Comparison of ENCODE assay signal across 12 mouse cellular contexts in genomic region chr12:100128522-100128921, GRCm38 (mm10). TPM values are rescaled to one million over a fixed set of nuclear protein-coding genes. Genes with fewer than 3 reads are reported as not detected.
DNase-seq lines count a peak whose midpoint lies in the region; ATAC-seq and TF ChIP-seq lines count a peak whose summit lies in the region.
"Had no signal": no experiment of that assay in that cellular context is flagged by ENCODE, and none has a peak within 500 bp of the region (broad histone marks: within the 10 kb centered on the region; RNA-seq: fewer than 3 reads in every experiment).

No protein-coding gene starts in this region.

- peaks cover 31% of the 10 kb centered on the region for H3K4me1 ChIP-seq in heart, embryonic 12.5 days (replicated peaks)
- H3K4me1 ChIP-seq in embryonic facial prominence, embryonic 13.5 days, result no peaks in the 10 kb centered on the region
- H3K4me1 ChIP-seq in limb, embryonic 11.5 days (ENCODE audit: control insufficient read depth, insufficient read depth, low read length), result 0 out of 2 replicates have a peak, but pooled peaks cover 2% of the 10 kb centered on the region
- H3K4me1 ChIP-seq in midbrain, postnatal 0 days (ENCODE audit: insufficient read depth, low read length), result no peaks in the 10 kb centered on the region
- H3K4me1 ChIP-seq: forebrain, embryonic 10.5 days had no signal

- H3K4me2 ChIP-seq in heart, embryonic 12.5 days, result no peak overlapping the region
- H3K4me2 ChIP-seq in embryonic facial prominence, embryonic 13.5 days, result no peak overlapping the region
- H3K4me2 ChIP-seq in limb, embryonic 11.5 days (ENCODE audit: low read depth, severe bottlenecking), result no peak overlapping the region
- no peak overlapping the region for H3K4me2 ChIP-seq in midbrain, postnatal 0 days (ENCODE audit: low read depth, low read length, poor library complexity, severe bottlenecking)
- H3K4me2 ChIP-seq: hindbrain, embryonic 14.5 days had no signal

- no peak for TF ChIP-seq CTCF in layer of hippocampus, adult 2 months (conservative IDR thresholded peaks at IDR 0.05)
- no peak for TF ChIP-seq CTCF in midbrain, postnatal 0 days (IDR thresholded peaks at IDR 0.05)

- H3K27ac ChIP-seq in heart, embryonic 12.5 days (ENCODE audit: poor library complexity, severe bottlenecking), result peak overlapping the region; percentile 67
- H3K27ac ChIP-seq in layer of hippocampus, adult 2 months, result peak overlapping the region; percentile 82
- H3K27ac ChIP-seq in embryonic facial prominence, embryonic 13.5 days, result no peak overlapping the region
- 0 out of 2 replicates have a peak overlapping the region, but pooled peaks have one; percentile 5 for H3K27ac ChIP-seq in limb, embryonic 11.5 days (replicated peaks; ENCODE audit: low read depth, low read length)
- no peak overlapping the region for H3K27ac ChIP-seq in midbrain, postnatal 0 days (ENCODE audit: low read depth, low read length)
- H3K27ac ChIP-seq: forebrain, embryonic 10.5 days; hindbrain, embryonic 14.5 days had no signal

- H3K36me3 ChIP-seq in heart, embryonic 12.5 days, result peaks cover 71% of the 10 kb centered on the region
- H3K36me3 ChIP-seq in embryonic facial prominence, embryonic 13.5 days, result peaks cover 96% of the 10 kb centered on the region
- peaks cover 25% of the 10 kb centered on the region for H3K36me3 ChIP-seq in limb, embryonic 11.5 days (ENCODE audit: control insufficient read depth, insufficient read depth, low read length)
- H3K36me3 ChIP-seq in midbrain, postnatal 0 days (ENCODE audit: insufficient read depth, low read length), result peaks cover 67% of the 10 kb centered on the region

- WGBS in heart, embryonic 12.5 days, result 52% methylated on average over 6 of the region's 6 CpGs
- WGBS in embryonic facial prominence, embryonic 13.5 days, result 75% methylated on average over 6 of the region's 6 CpGs
- WGBS in limb, embryonic 11.5 days, result 59% methylated on average over 6 of the region's 6 CpGs
- WGBS in midbrain, postnatal 0 days, result 85% methylated on average over 6 of the region's 6 CpGs

- intact Hi-C loops in heart, postnatal 36 days (cut with DNase I), result no loop called here

- H3K4me3 ChIP-seq in heart, embryonic 12.5 days, result no peak overlapping the region
- no peak overlapping the region for H3K4me3 ChIP-seq in layer of hippocampus, adult 2 months
- H3K4me3 ChIP-seq in embryonic facial prominence, embryonic 13.5 days, result no peak overlapping the region
- H3K4me3 ChIP-seq in limb, embryonic 11.5 days (ENCODE audit: low read depth, low read length), result no peak overlapping the region
- no peak overlapping the region for H3K4me3 ChIP-seq in midbrain, postnatal 0 days (ENCODE audit: low read depth, low read length)
- H3K4me3 ChIP-seq: forebrain, embryonic 10.5 days had no signal

- H3K27me3 ChIP-seq in heart, embryonic 12.5 days (replicated peaks), result no peaks in the 10 kb centered on the region
- no peaks in the 10 kb centered on the region for H3K27me3 ChIP-seq in embryonic facial prominence, embryonic 13.5 days
- no peaks in the 10 kb centered on the region for H3K27me3 ChIP-seq in limb, embryonic 11.5 days (ENCODE audit: control insufficient read depth, insufficient read depth, low read length)
- H3K27me3 ChIP-seq in midbrain, postnatal 0 days (ENCODE audit: insufficient read depth, low read length), result no peaks in the 10 kb centered on the region

- no peaks in the 10 kb centered on the region for H3K9me3 ChIP-seq in heart, embryonic 12.5 days (replicated peaks)
- H3K9me3 ChIP-seq in embryonic facial prominence, embryonic 13.5 days, result no peaks in the 10 kb centered on the region
- H3K9me3 ChIP-seq in limb, embryonic 11.5 days (ENCODE audit: control insufficient read depth, low read length), result no peaks in the 10 kb centered on the region
- no peaks in the 10 kb centered on the region for H3K9me3 ChIP-seq in midbrain, postnatal 0 days (ENCODE audit: low read length)
- H3K9me3 ChIP-seq: forebrain, embryonic 10.5 days had no signal

- no peak for ATAC-seq in heart, embryonic 12.5 days (ENCODE audit: insufficient number of reproducible peaks, low FRiP score)
- no peak for ATAC-seq in embryonic facial prominence, embryonic 13.5 days (ENCODE audit: insufficient number of reproducible peaks, insufficient read depth, low FRiP score, low TSS enrichment, low read depth)
- no peak for ATAC-seq in limb, embryonic 11.5 days (ENCODE audit: insufficient number of reproducible peaks, low FRiP score, low TSS enrichment, low read depth)
- no peak for ATAC-seq in midbrain, postnatal 0 days (ENCODE audit: low FRiP score)

- H3K9ac ChIP-seq in heart, embryonic 12.5 days, result no peak overlapping the region
- H3K9ac ChIP-seq in embryonic facial prominence, embryonic 13.5 days, result 0 out of 2 replicates have a peak overlapping the region, but pooled peaks have one; percentile 36
- H3K9ac ChIP-seq in limb, embryonic 11.5 days (ENCODE audit: low read length), result no peak overlapping the region
- H3K9ac ChIP-seq in midbrain, postnatal 0 days (replicated peaks; ENCODE audit: low read length, poor library complexity, severe bottlenecking), result no peak overlapping the region
- H3K9ac ChIP-seq: hindbrain, embryonic 14.5 days had no signal

- DNase-seq in heart, postnatal 36 days, result no peak
- no peak for DNase-seq in layer of hippocampus, adult 2 months (ENCODE audit: low spot score in 2 of 2)
- no peak for DNase-seq in layer of hippocampus, postnatal 36 days
- DNase-seq in limb, embryonic 11.5 days (ENCODE audit: low spot score), result no peak
- no peak for DNase-seq in adrenal gland, postnatal 4 days (ENCODE audit: low spot score in 2 of 2)
- no peak for DNase-seq in midbrain, postnatal 0 days (ENCODE audit: low spot score)
- DNase-seq: cerebellum, adult 9-10 months; right cerebral cortex, postnatal 14 days had no signal

RNA-seq across cellular contexts. Expression of gene Psmc1, which starts 18.6 kb away (rescaled TPM):
- 210 and 221 TPM in 2 replicates for polyA plus RNA-seq in heart, embryonic 12.5 days (2016; fragmentation: Nextera tagmentation; extraction: Ambion mirVana)
- 100 to 1,000 TPM; 129 to 147 TPM for total RNA-seq in heart, postnatal 36 days (2021)
- 100 to 1,000 TPM; 185 to 207 TPM for total RNA-seq in layer of hippocampus, adult 2 months (2021)
- 100 to 1,000 TPM; 183 to 198 TPM for total RNA-seq in layer of hippocampus, postnatal 36 days (2021)
- polyA plus RNA-seq in embryonic facial prominence, embryonic 13.5 days (2015; fragmentation: Nextera tagmentation; extraction: Ambion mirVana), result 256 and 280 TPM in 2 replicates
- 410 and 413 TPM in 2 replicates for polyA plus RNA-seq in limb, embryonic 11.5 days (2014; fragmentation: Nextera tagmentation; extraction: Ambion mirVana)
- total RNA-seq in adrenal gland, postnatal 4 days (2021), result 100 to 1,000 TPM; 216 to 227 TPM
- total RNA-seq in midbrain, postnatal 0 days (2014; rRNA removed), result 95.3 and 124 TPM in 2 replicates
- 289 and 306 TPM in 2 replicates for polyA plus RNA-seq in midbrain, postnatal 0 days (2015; fragmentation: Nextera tagmentation; extraction: Ambion mirVana)

RNA-seq across cellular contexts. Expression of gene Nrde2, which starts 30.9 kb away (rescaled TPM):
- polyA plus RNA-seq in heart, embryonic 12.5 days (2016; fragmentation: Nextera tagmentation; extraction: Ambion mirVana), result 9.5 and 10.8 TPM in 2 replicates
- total RNA-seq in heart, postnatal 36 days (2021), result 10 to 100 TPM; 10.4 to 11.5 TPM
- total RNA-seq in layer of hippocampus, adult 2 months (2021), result 10 to 100 TPM; 23.8 to 24.3 TPM
- total RNA-seq in layer of hippocampus, postnatal 36 days (2021), result 10 to 100 TPM; 19.7 to 20.2 TPM
- polyA plus RNA-seq in embryonic facial prominence, embryonic 13.5 days (2015; fragmentation: Nextera tagmentation; extraction: Ambion mirVana), result 14.9 and 15.2 TPM in 2 replicates
- polyA plus RNA-seq in limb, embryonic 11.5 days (2014; fragmentation: Nextera tagmentation; extraction: Ambion mirVana), result 12.8 and 15.2 TPM in 2 replicates
- 10 to 100 TPM; 30.7 to 32.5 TPM for total RNA-seq in adrenal gland, postnatal 4 days (2021)
- 13.9 and 23.4 TPM in 2 replicates for total RNA-seq in midbrain, postnatal 0 days (2014; rRNA removed)
- 12.9 and 13.1 TPM in 2 replicates for polyA plus RNA-seq in midbrain, postnatal 0 days (2015; fragmentation: Nextera tagmentation; extraction: Ambion mirVana)

Comparison
In these comparisons a context has a peak if more than half of its experiments do, and no peak if none do; other contexts are left out.
1. H3K27ac ChIP-seq: peak in heart, embryonic 12.5 days (single experiment), layer of hippocampus, adult 2 months (single experiment) and limb, embryonic 11.5 days (single experiment); none in embryonic facial prominence, embryonic 13.5 days (single experiment) and midbrain, postnatal 0 days (single experiment).